Mouse (Mus musculus): ENCODE data around the gene Ccdc71.
A peak's percentile ranks its signal among the peaks of the same experiment; 100 is the strongest.

Gene Ccdc71

DNA sequence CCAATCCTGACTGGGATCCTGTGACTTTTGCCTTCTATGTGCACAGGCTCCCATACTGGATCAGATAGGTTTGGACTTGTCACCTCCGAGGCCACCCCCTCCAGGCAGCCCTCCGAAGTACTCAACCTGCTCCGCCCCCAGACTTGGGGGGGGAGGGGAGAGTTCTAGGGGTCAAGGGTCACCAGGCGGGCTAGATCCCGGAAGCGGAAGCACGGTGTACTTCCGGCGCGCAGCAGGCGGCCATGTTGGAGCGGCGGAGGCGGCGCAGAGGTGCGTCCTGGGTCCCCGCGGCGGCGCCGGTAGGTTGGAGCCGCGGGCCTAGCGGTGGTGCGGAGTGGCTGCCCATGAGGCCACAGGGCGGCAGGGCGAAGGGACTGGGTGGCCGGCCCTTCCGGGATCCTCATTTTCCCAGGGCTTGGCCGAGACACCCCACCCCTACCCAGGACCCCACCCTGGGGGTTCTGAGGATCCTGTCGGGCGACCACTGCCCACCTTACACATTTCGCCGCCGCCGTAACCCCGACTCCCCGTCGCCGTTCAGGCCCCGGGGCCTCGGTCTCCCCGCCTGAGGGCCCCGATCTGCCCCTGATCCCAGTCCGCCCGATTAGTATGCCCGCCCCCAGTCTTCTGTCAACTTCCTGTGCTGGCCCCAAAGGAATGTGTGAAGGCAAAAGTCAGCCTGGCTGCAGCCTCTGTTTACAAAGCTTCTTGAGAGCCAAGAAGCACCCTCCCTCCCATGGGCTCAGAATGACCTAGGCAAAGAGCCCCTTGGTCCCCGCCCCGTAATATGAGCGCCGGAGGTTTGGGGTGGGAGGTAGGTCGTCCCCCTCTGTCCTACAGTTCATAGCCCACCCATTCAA is at the start of gene Ccdc71:
Gene Ccdc71, plus strand, starts transcription at position 209 of the 860 bp plus-strand sequence.
- DNase-seq (ENCODE audit: low spot score) = peak; percentile 84

DNA sequence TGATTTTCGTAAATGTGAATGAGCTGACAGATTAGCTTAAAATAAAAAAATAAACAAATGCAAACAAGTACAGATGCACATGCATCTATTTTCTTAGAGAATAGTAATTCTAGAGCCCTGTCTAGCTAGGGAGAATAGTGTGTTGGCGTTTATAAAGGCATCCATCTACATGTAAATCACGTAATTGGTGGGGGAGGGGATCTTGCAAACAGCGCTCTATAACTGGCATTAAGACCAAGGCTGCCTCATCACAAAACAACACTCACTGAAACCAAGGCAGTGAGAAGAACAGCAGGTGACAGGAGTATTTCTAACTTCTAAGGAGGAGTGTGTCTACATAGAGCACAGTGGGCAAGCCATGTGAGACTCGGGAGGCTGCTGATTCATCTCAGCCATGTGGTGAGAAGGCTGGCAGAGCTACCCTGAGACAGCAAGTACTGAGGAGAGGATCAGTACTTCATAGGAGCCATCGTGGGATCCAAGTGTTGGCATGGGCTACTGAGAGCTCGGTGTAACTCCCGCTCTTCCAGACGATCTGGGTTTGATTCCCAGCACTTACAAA is 48.9 kb upstream of the Ccdc71 start:
- DNase-seq (ENCODE audit: low spot score) = no peak

GRCm38 (mm10) chr9:108412221-108412620 is 48.1 kb upstream of the Ccdc71 start:
- DNase-seq (ENCODE audit: low spot score) = no peak

GRCm38 (mm10) chr9:108428384-108428783 is 31.9 kb upstream of the Ccdc71 start, which contains the start of gene Ccdc36:
Ccdc36 (minus strand) TSS chr9:108428484.
- no peak for DNase-seq (ENCODE audit: low spot score)

DNA sequence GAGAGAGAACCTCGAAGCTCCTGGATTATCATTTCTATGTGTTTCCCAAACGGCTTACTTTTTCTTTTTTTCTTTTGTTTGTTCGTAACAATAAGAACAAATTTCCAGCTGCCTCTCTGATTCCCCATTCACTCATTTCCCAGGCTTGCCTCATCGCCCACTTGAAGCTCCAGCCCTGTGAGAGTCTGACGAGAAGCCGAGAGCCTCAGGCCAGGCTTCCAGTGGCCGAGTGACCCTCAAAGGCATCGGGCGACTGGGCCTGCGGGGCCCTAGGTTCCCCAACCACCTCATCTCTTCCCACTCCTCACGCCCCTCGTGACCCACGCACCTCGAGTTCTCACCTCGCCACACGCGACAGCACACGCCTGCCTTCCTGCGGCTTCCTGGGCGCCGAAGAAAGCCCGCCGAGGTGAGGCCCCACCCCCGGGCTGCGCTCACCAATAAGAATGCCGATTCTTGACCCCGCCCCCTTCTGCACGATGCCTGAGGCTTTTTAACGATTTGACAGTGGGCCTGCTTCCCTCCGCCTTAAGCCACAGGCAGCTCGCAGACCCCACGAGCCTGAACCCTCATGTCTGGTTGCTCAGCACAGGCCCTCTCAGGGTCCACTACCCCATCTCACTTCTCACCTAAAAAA is 28.8 kb upstream of the Ccdc71 start:
- no peak for DNase-seq (ENCODE audit: low spot score)

GRCm38 (mm10) chr9:108436182-108436581 is 24.1 kb upstream of the Ccdc71 start, which contains the start of gene BC048562:
BC048562 (plus strand) TSS chr9:108436482.
- DNase-seq (ENCODE audit: low spot score) = no peak

GRCm38 (mm10) chr9:108439176-108439575 is 21.2 kb upstream of the Ccdc71 start:
- DNase-seq (ENCODE audit: low spot score) = no peak

- DNase-seq (ENCODE audit: low spot score) = no peak
Observed at GRCm38 (mm10) chr9:108440485-108440884, 19.8 kb upstream of the Ccdc71 start.

DNA sequence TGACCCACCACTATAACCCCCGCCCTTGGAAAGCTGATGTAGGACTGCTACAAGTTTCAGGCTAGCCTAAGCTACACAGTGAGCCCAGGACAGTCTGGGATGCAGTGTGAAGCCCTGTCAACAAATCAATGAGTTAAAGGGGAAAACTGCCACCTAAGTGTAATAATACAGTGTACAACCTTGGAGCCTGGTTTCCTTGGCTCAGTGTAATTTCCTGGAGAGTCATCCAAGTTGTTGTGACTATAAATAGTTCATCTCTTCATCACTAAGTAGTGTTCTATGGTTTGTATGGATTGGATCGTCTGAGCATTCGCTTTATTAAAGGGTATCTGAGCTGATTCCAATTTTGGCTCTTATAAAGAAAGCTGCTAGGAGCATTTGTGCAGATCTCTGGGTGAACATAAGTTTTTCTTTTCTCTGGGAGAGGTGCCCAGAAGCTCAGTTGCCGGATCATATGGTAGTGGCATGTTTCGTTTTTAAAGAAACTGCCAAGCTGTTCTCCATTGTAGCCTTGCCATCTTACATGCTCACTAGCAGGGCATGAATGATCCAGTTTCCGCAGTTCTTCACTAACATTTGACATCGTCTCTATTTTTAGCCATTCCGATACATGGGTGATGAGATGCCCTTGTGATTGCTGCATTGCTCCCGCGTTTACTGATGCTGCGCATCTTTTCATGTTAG is 18.9 kb upstream of the Ccdc71 start:
- DNase-seq (ENCODE audit: low spot score) = no peak

GRCm38 (mm10) chr9:108445125-108445524 is 15.2 kb upstream of the Ccdc71 start:
- no peak for DNase-seq (ENCODE audit: low spot score)

DNA sequence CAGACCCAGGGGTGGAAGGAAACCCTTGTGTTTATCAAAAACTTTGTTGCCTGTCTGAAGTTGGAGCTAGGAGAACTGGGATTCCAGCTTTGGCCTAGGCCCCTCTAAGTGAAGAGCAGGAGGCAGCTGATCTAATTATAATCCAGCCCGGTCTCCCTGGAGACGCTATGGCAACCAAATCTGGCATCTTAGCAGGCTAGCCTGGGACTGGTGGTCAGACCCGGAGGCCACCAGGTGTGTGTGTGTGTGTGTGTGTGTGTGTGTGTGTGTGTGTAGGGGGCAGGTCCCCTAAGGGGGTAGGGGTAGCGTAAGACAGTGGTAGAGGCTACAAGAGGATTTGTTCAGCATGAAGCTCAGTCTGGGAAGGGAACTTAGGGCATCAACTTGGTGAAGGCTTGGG is 10.5 kb upstream of the Ccdc71 start:
- DNase-seq (ENCODE audit: low spot score) = no peak

DNA sequence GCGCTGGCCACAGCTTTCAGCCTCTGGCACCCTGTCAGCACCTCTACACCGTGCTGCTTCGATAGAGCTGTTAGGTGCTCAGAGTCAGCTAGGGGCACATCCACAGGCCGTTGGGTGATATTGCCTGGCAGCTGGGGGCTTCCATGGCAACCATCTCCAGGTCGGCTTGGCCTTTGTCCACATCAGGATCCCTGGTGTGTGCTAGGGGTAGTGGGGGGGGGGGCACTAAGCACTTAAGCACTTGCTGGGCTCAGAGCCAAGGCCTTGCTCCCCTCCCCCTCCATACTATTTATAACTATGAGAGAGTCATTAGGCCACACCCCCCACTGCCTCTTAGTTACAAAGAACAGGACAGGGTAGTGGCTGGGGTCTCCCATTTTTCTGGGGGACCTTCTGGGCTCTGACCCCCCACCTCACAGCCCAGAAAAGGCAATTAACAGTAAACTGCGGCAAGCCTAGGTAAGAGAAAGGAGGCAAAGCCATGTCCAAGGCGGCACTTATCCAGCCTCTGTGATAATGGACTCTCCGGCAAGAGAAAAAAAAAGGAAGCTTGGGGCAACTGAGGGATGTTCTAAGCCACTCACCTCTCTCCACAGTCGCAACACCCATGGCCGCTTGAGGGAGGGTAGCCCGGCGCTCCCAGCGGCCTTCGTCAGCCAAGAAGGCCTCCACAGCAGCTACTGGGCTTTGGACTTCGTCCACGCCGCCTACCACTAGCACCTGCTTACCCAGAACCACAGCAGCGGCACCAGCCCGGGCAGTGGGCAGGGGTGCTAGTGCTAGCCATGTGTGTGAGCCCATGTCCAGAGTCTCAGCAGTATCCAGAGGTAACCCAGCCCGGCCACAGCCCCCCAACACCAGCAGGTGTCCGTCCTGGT is 9.8 kb upstream of the Ccdc71 start:
- DNase-seq (ENCODE audit: low spot score) = no peak

DNA sequence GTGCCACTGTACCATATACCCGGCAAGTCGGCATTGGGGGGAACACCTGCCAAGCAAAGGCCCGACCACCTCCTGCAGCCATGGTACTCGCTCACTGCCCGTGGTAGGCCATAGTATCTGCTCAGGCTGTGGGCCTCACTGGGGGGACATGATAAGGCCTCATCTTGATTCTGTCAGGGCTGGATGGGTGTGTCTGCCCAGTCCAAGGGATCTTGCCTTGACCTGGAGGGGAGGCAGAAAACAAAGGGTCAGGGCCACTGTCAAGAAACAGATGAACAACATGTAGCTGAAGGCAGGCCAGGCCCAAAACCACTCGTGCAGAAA is 9.2 kb upstream of the Ccdc71 start:
- DNase-seq (ENCODE audit: low spot score) = no peak

- DNase-seq (ENCODE audit: low spot score) = no peak
Observed at GRCm38 (mm10) chr9:108451519-108452160, 8.7 kb upstream of the Ccdc71 start.

GRCm38 (mm10) chr9:108452291-108452906 is 7.9 kb upstream of the Ccdc71 start:
- peak; percentile 86 for DNase-seq (ENCODE audit: low spot score)

- no peak for DNase-seq (ENCODE audit: low spot score)
Observed at GRCm38 (mm10) chr9:108452911-108453310, 7.4 kb upstream of the Ccdc71 start.

DNA sequence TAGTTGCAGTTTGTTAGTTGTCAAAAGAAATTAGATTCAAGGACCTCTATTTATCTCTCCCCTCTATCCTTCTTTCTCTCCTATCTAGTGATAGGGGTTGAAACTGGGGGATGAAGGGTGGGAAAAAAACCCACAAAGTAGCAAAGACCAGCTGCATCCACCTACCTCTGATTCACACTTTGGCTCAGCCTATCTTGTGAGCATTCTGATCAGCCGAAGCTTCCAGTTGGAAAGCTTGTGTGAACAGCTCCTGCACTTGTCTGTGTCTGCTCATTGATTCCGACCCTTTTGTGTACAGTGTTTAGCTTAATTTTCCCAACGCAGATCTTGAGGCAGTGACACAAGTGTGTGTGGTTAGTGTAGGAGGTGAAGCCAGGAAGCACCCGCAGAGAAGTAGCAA is 6.9 kb upstream of the Ccdc71 start:
- no peak for DNase-seq (ENCODE audit: low spot score)

GRCm38 (mm10) chr9:108454429-108454828 is 5.9 kb upstream of the Ccdc71 start:
- no peak for DNase-seq (ENCODE audit: low spot score)

- no peak for DNase-seq (ENCODE audit: low spot score)
Observed at GRCm38 (mm10) chr9:108455747-108456571, 4.4 kb upstream of the Ccdc71 start.

- no peak for DNase-seq (ENCODE audit: low spot score)
Observed at GRCm38 (mm10) chr9:108456953-108457352, 3.4 kb upstream of the Ccdc71 start.
